Comparison of ENCODE assay signal across 16 mouse cellular contexts in genomic region chr1:118660880-118661465, GRCm38 (mm10). TPM values are rescaled to one million over a fixed set of nuclear protein-coding genes. Genes with fewer than 3 reads are reported as not detected.
A peak's percentile ranks its signal among the peaks of the same experiment; 100 is the strongest.
DNase-seq lines count a peak whose midpoint lies in the region; ATAC-seq and TF ChIP-seq lines count a peak whose summit lies in the region.
"Had no signal": no experiment of that assay in that cellular context is flagged by ENCODE, and none has a peak within 500 bp of the region (broad histone marks: within the 10 kb centered on the region; RNA-seq: fewer than 3 reads in every experiment).

No protein-coding gene starts in this region.

- ATAC-seq in kidney, postnatal 0 days (replicated peaks; ENCODE audit: low FRiP score, low read depth): peak; percentile 71
- no peak for ATAC-seq in hindbrain, postnatal 0 days
- ATAC-seq: midbrain, embryonic 13.5 days had no signal

- H3K36me3 ChIP-seq in heart, embryonic 10.5 days: no peaks in the 10 kb centered on the region
- peaks cover 11% of the 10 kb centered on the region for H3K36me3 ChIP-seq in kidney, postnatal 0 days (ENCODE audit: insufficient read depth, low read length)
- H3K36me3 ChIP-seq in hindbrain, postnatal 0 days (ENCODE audit: insufficient read depth, low read length): no peaks in the 10 kb centered on the region
- H3K36me3 ChIP-seq: limb, embryonic 13.5 days; midbrain, embryonic 13.5 days had no signal

- no peak for TF ChIP-seq CTCF in kidney, postnatal 0 days (IDR thresholded peaks at IDR 0.05; ENCODE audit: low read depth)
- TF ChIP-seq CTCF in hindbrain, postnatal 0 days (IDR thresholded peaks at IDR 0.05; ENCODE audit: low read depth): no peak

- H3K4me1 ChIP-seq in heart, embryonic 10.5 days: peaks cover 34% of the 10 kb centered on the region
- H3K4me1 ChIP-seq in kidney, postnatal 0 days (replicated peaks; ENCODE audit: insufficient read depth, low read length): no peaks in the 10 kb centered on the region
- H3K4me1 ChIP-seq in hindbrain, postnatal 0 days (ENCODE audit: insufficient read depth, low read length): no peaks in the 10 kb centered on the region
- H3K4me1 ChIP-seq: limb, embryonic 13.5 days; midbrain, embryonic 13.5 days had no signal

- H3K4me3 ChIP-seq in heart, embryonic 10.5 days: no peak overlapping the region
- no peak overlapping the region for H3K4me3 ChIP-seq in kidney, postnatal 0 days (replicated peaks; ENCODE audit: low read depth, low read length)
- H3K4me3 ChIP-seq in hindbrain, postnatal 0 days (ENCODE audit: low read length): no peak overlapping the region
- H3K4me3 ChIP-seq: left cerebral cortex, adult 2 months; limb, embryonic 13.5 days; midbrain, embryonic 13.5 days had no signal

- peak overlapping the region; percentile 44; the same call in 1 of the 2 replicates for H3K27ac ChIP-seq in heart, embryonic 10.5 days
- H3K27ac ChIP-seq in kidney, postnatal 0 days: peak overlapping the region; percentile 67
- H3K27ac ChIP-seq in hindbrain, postnatal 0 days: no peak overlapping the region
- H3K27ac ChIP-seq: left cerebral cortex, adult 2 months; limb, embryonic 13.5 days; midbrain, embryonic 13.5 days had no signal

- no peak overlapping the region for H3K4me2 ChIP-seq in kidney, postnatal 0 days (ENCODE audit: low read length)
- no peak overlapping the region for H3K4me2 ChIP-seq in hindbrain, postnatal 0 days (ENCODE audit: low read depth, low read length)
- H3K4me2 ChIP-seq: limb, embryonic 13.5 days; midbrain, embryonic 13.5 days had no signal

- intact Hi-C loops in heart, postnatal 25 days (cut with DNase I): no loop called here

- no peak for DNase-seq in heart, embryonic 10.5 days (ENCODE audit: low spot score)
- no peak for DNase-seq in heart, postnatal 25 days (ENCODE audit: low spot score)
- peak; percentile 12 for DNase-seq in ovary, adult 18-20 months (ENCODE audit: low spot score)
- DNase-seq in ovary, postnatal 36 days (ENCODE audit: low spot score): no peak
- no peak for DNase-seq in kidney, postnatal 0 days (ENCODE audit: low spot score)
- DNase-seq in thymus, adult 18-20 months: no peak
- DNase-seq in hindbrain, postnatal 0 days (ENCODE audit: low spot score): no peak
- no peak for DNase-seq in spleen, adult 18-20 months
- DNase-seq: adrenal gland, postnatal 14 days; cerebellum, adult 9-11 months; heart, adult 11 months; right cerebral cortex, postnatal 25 days; thymus, postnatal 14 days had no signal

- no peaks in the 10 kb centered on the region for H3K9me3 ChIP-seq in heart, embryonic 10.5 days
- H3K9me3 ChIP-seq in kidney, postnatal 0 days (replicated peaks; ENCODE audit: low read length): no peaks in the 10 kb centered on the region
- H3K9me3 ChIP-seq in hindbrain, postnatal 0 days (ENCODE audit: low read length): no peaks in the 10 kb centered on the region
- H3K9me3 ChIP-seq: limb, embryonic 13.5 days; midbrain, embryonic 13.5 days had no signal

- WGBS in heart, embryonic 10.5 days: 28% methylated on average over 3 of the region's 3 CpGs
- WGBS in kidney, postnatal 0 days: 47% methylated on average over 3 of the region's 3 CpGs
- WGBS in hindbrain, postnatal 0 days: 72% methylated on average over 3 of the region's 3 CpGs

- no peaks in the 10 kb centered on the region; the same call in 1 of the 2 replicates for H3K27me3 ChIP-seq in heart, embryonic 10.5 days (ENCODE audit: insufficient read depth, poor library complexity, severe bottlenecking)
- H3K27me3 ChIP-seq in kidney, postnatal 0 days (ENCODE audit: insufficient read depth, low read length): no peaks in the 10 kb centered on the region
- H3K27me3 ChIP-seq in hindbrain, postnatal 0 days (ENCODE audit: insufficient read depth, low read length): no peaks in the 10 kb centered on the region
- H3K27me3 ChIP-seq: limb, embryonic 13.5 days; midbrain, embryonic 13.5 days had no signal

- H3K9ac ChIP-seq in kidney, postnatal 0 days (ENCODE audit: low read depth, low read length): no peak overlapping the region
- no peak overlapping the region for H3K9ac ChIP-seq in hindbrain, postnatal 0 days (replicated peaks; ENCODE audit: low read length)
- H3K9ac ChIP-seq: limb, embryonic 13.5 days; midbrain, embryonic 13.5 days had no signal

RNA-seq across cellular contexts. Expression of gene Tfcp2l1, which starts 33.2 kb away (rescaled TPM):
- polyA plus RNA-seq in heart, embryonic 10.5 days (2016; fragmentation: Nextera tagmentation; extraction: Ambion mirVana): 1.3 and 1.5 TPM in 2 replicates
- under 1 TPM; 0.39 to 0.78 TPM for total RNA-seq in heart, postnatal 25 days (2021)
- 35.6 and 38.6 TPM in 2 replicates for polyA plus RNA-seq in kidney, postnatal 0 days (2015; fragmentation: Nextera tagmentation; extraction: Ambion mirVana)
- total RNA-seq in hindbrain, postnatal 0 days (2014; rRNA removed): 2.3 and 2.8 TPM in 2 replicates
- polyA plus RNA-seq in hindbrain, postnatal 0 days (2015; fragmentation: Nextera tagmentation; extraction: Ambion mirVana): 0.68 and 0.90 TPM in 2 replicates

Comparison
In these comparisons a context has a peak if more than half of its experiments do, and no peak if none do; other contexts are left out.
1. RNA of gene Tfcp2l1, which starts 33.2 kb away (polyA plus RNA-seq): 35.6 to 38.6 TPM in kidney, postnatal 0 days; 1.3 to 1.5 TPM in heart, embryonic 10.5 days and 0.68 to 0.90 TPM in hindbrain, postnatal 0 days; every median in the first group is over 10 times any median in the second.